Mouse (Mus musculus) heart, embryonic 13.5 days (tissue): Measurements from ENCODE around the gene Eno2. TPM values are rescaled to one million over a fixed set of nuclear protein-coding genes. Genes with fewer than 3 reads are reported as not detected.
A peak's percentile ranks its signal among the peaks of the same experiment; 100 is the strongest.

Source experiments
- microRNA counts: library from miRNA; unstranded; fragments of <30 nt; microRNA quantifications from one replicate; lab custom pipeline; 2016
- microRNA-seq: library from miRNA; unstranded; fragments of <30 nt; microRNA quantifications from one replicate; pipeline ENCODE4, GENCODE M21; 2016
- polyA plus RNA-seq: library from polyadenylated mRNA; unstranded; fragments of >200 nt; fragmentation: Nextera tagmentation; extraction: Ambion mirVana; gene quantifications from 2 replicates; pipeline ENCODE4 v1.2.1, GENCODE M21; 2015

Eno2 gene
- polyA plus RNA-seq, 1 experiment from 2014 or later, result 4.6 TPM

MicroRNA genes within 50 kb of the gene (microRNA counts, 519-probe panel; counts per million panel counts)
- microRNA mmu-miR-141 (lab: Ali Mortazavi, UCI) (209 counts per million, percentile 61 among the panel's probes with 10 or more counts), microRNA mmu-miR-200c (lab: Ali Mortazavi, UCI) (2,876 counts per million, percentile 66 among the panel's probes with 10 or more counts)

Small RNAs within 50 kb of the gene (microRNA-seq; reads per million reads assigned to microRNA genes)
- gene Mir141 (61.4 reads per million, percentile 46 among the genes with 10 or more reads in this experiment), gene Mir200c (450 reads per million, percentile 73 among the genes with 10 or more reads in this experiment)

Other genes starting within 250 kb of the Eno2 start
- gene C1s1, start 227.3 kb downstream of the Eno2 start, polyA plus RNA-seq, result 0.74 and 1.0 TPM in 2 replicates
- not detected in 2 replicates for gene C1rb, start 199.4 kb downstream of the Eno2 start, polyA plus RNA-seq
- gene C1s2, start 133.6 kb downstream of the Eno2 start, polyA plus RNA-seq, result not detected in 2 replicates
- gene Lpcat3, start 106.6 kb downstream of the Eno2 start, polyA plus RNA-seq, result 44.1 and 47.4 TPM in 2 replicates
- 113 and 130 TPM in 2 replicates for gene Emg1, start 57.5 kb downstream of the Eno2 start, polyA plus RNA-seq
- 293 and 326 TPM in 2 replicates for gene Phb2, start 57.3 kb downstream of the Eno2 start, polyA plus RNA-seq
- gene Ptpn6, start 31.0 kb downstream of the Eno2 start, polyA plus RNA-seq, result 5.3 and 5.6 TPM in 2 replicates
- gene Grcc10, start 28.3 kb downstream of the Eno2 start, polyA plus RNA-seq, result 364 and 411 TPM in 2 replicates
- not detected in 2 replicates for gene Gm45234, start 13.7 kb downstream of the Eno2 start, polyA plus RNA-seq
- 7.8 and 9.4 TPM in 2 replicates for gene Atn1, start 13.1 kb downstream of the Eno2 start, polyA plus RNA-seq
- 0.09 TPM in 1 of 2 replicates, not detected in the other for gene Lrrc23, start 10.1 kb upstream of the Eno2 start, polyA plus RNA-seq
- gene Spsb2, start 39.0 kb upstream of the Eno2 start, polyA plus RNA-seq, result 8.4 and 10.9 TPM in 2 replicates
- 1,248 and 1,451 TPM in 2 replicates for gene Tpi1, start 44.6 kb upstream of the Eno2 start, polyA plus RNA-seq
- 98.3 and 101 TPM in 2 replicates for gene Usp5, start 59.8 kb upstream of the Eno2 start, polyA plus RNA-seq
- 123 and 132 TPM in 2 replicates for gene Cdca3, start 59.9 kb upstream of the Eno2 start, polyA plus RNA-seq
- gene Gnb3, start 70.6 kb upstream of the Eno2 start, polyA plus RNA-seq, result 7.8 and 11.7 TPM in 2 replicates
- gene P3h3, start 88.1 kb upstream of the Eno2 start, polyA plus RNA-seq, result 15.5 and 17.7 TPM in 2 replicates
- gene Gpr162, start 94.3 kb upstream of the Eno2 start, polyA plus RNA-seq, result 1.6 TPM in 2 replicates
- gene Cd4, start 118.5 kb upstream of the Eno2 start, polyA plus RNA-seq, result not detected in 2 replicates
- gene Lag3, start 142.0 kb upstream of the Eno2 start, polyA plus RNA-seq, result 1.0 and 1.1 TPM in 2 replicates
- gene Ptms, start 150.4 kb upstream of the Eno2 start, polyA plus RNA-seq, result 231 and 233 TPM in 2 replicates
- gene Mlf2, start 161.7 kb upstream of the Eno2 start, polyA plus RNA-seq, result 288 and 320 TPM in 2 replicates
- gene Cops7a, start 195.9 kb upstream of the Eno2 start, polyA plus RNA-seq, result 140 and 143 TPM in 2 replicates
- gene Pianp, start 227.0 kb upstream of the Eno2 start, polyA plus RNA-seq, result 0.31 and 0.50 TPM in 2 replicates
- 9.3 and 10.1 TPM in 2 replicates for gene Zfp384, start 239.5 kb upstream of the Eno2 start, polyA plus RNA-seq